9 mouse cellular contexts compared by ENCODE assay signal in the genomic region with DNA sequence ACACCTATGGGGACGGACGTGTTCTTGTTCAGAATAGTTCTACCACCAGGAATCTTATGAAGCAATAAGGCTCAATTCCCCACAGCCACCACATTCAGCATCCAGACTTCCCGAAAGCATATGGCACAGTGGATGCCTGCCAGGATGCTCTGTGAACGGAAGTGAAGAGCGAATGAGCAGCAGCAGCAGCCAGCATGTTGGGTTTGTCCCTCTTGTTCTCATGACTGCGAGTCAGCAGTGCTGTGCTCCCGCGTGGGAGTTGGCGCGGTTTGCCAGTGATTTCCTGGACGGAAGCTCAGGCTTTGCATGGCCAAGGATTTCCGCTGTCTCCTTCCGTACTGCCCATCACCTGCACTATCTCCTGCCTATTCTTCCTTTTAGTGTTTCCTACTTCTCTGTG.
DNase-seq lines count a peak whose midpoint lies in the region; ATAC-seq and TF ChIP-seq lines count a peak whose summit lies in the region.
"Had no signal": no experiment of that assay in that cellular context is flagged by ENCODE, and none has a peak within 500 bp of the region (broad histone marks: within the 10 kb centered on the region; RNA-seq: fewer than 3 reads in every experiment).

No protein-coding gene starts in this region.

- no peak for TF ChIP-seq CTCF in gastrocnemius, adult 2 months (IDR thresholded peaks at IDR 0.05)
- no peak for TF ChIP-seq CTCF in lung, postnatal 0 days (IDR thresholded peaks at IDR 0.05)

- H3K27ac ChIP-seq in gastrocnemius, adult 2 months, result no peak overlapping the region
- peak overlapping the region; percentile 57 for H3K27ac ChIP-seq in lung, postnatal 0 days (ENCODE audit: low read length)
- H3K27ac ChIP-seq: limb, embryonic 15.5 days had no signal

- WGBS in lung, postnatal 0 days, result 42% methylated on average over 13 of the region's 13 CpGs

- no peak overlapping the region; the same call in 1 of the 2 replicates for H3K4me2 ChIP-seq in lung, postnatal 0 days (replicated peaks; ENCODE audit: low read depth, low read length)
- H3K4me2 ChIP-seq: limb, embryonic 15.5 days had no signal

- peaks cover 11% of the 10 kb centered on the region; the same call in 1 of the 2 replicates for H3K4me1 ChIP-seq in lung, postnatal 0 days (ENCODE audit: insufficient read depth, low read depth, low read length)

- peak; percentile 88 for ATAC-seq in lung, postnatal 0 days
- no peak for ATAC-seq in granulocyte monocyte progenitor cell, adult 5-6 weeks (replicated peaks; ENCODE audit: poor library complexity, severe bottlenecking)

- no peaks in the 10 kb centered on the region for H3K9me3 ChIP-seq in lung, postnatal 0 days (ENCODE audit: low read length)
- H3K9me3 ChIP-seq: limb, embryonic 15.5 days had no signal

- no peak overlapping the region for H3K4me3 ChIP-seq in gastrocnemius, adult 2 months
- no peak overlapping the region for H3K4me3 ChIP-seq in lung, postnatal 0 days (ENCODE audit: low read depth, low read length)
- H3K4me3 ChIP-seq: limb, embryonic 15.5 days had no signal

- intact Hi-C loops in gastrocnemius, adult 2 months (cut with DNase I), result no loop called here

- peak; percentile 73; the same call in 1 of the 2 replicates for TF ChIP-seq EP300 in lung, postnatal 0 days (IDR thresholded peaks at IDR 0.05)

- peak; percentile 2 for DNase-seq in gastrocnemius, adult 18-20 months (ENCODE audit: low spot score)
- DNase-seq in gastrocnemius, adult 8-10 months (ENCODE audit: low spot score in 2 of 2), result no peak
- peak; percentile 97 for DNase-seq in brain, adult 2 months (ENCODE audit: low read depth, low spot score)
- peak; percentile 37 for DNase-seq in gastrocnemius, adult 2 months
- peak; percentile 83 to 90 for DNase-seq in layer of hippocampus, adult 18-20 months (ENCODE audit: low spot score in 2 of 2)
- DNase-seq in lung, postnatal 0 days (ENCODE audit: low spot score), result peak; percentile 88
- no peak for DNase-seq in adipocyte (ENCODE audit: low spot score)

- no peak overlapping the region for H3K9ac ChIP-seq in lung, postnatal 0 days (replicated peaks; ENCODE audit: low read depth)
- H3K9ac ChIP-seq: limb, embryonic 15.5 days had no signal

- H3K27me3 ChIP-seq in lung, postnatal 0 days (replicated peaks; ENCODE audit: insufficient read depth, low read length), result no peaks in the 10 kb centered on the region
- H3K27me3 ChIP-seq: limb, embryonic 15.5 days had no signal

- H3K36me3 ChIP-seq in lung, postnatal 0 days (ENCODE audit: insufficient read depth, low read length), result no peaks in the 10 kb centered on the region
- H3K36me3 ChIP-seq: limb, embryonic 15.5 days had no signal

Comparison
In these comparisons a context has a peak if more than half of its experiments do, and no peak if none do; other contexts are left out.
1. DNase-seq: peak in gastrocnemius, adult 18-20 months (single experiment), brain, adult 2 months (single experiment), gastrocnemius, adult 2 months (single experiment), layer of hippocampus, adult 18-20 months (2 of 2) and lung, postnatal 0 days (single experiment); none in gastrocnemius, adult 8-10 months (0 of 2) and adipocyte (single experiment).